Mouse (Mus musculus) testis, postnatal 14 days (tissue): ENCODE results near the gene Kcnk18.

Experiments used
- DNase-seq: peaks from one replicate; pipeline ENCODE4 v3.0.0; 2021; ENCODE audit warnings: low spot score

Kcnk18 gene

DNA sequence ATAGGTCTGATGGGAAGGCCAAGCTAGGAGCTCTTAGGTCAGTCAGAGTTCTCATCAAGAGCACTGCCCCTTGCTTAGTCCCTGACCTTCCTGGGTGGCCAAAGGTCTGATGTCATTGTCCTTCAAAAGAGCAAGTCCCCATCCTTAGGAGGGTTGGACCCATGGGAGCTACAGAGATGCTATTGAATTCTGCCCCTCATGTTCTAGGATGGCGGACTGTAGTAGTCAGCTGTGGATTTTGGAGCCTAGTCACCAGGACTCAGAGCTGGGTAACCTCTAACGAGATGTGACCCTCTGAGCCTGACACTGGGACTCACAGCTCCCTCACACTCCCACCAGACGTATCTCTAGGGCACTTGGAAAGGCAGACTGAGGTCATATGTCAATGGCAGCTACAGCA lies 9.4 kb downstream of the Kcnk18 start:
- no peak for DNase-seq

DNA sequence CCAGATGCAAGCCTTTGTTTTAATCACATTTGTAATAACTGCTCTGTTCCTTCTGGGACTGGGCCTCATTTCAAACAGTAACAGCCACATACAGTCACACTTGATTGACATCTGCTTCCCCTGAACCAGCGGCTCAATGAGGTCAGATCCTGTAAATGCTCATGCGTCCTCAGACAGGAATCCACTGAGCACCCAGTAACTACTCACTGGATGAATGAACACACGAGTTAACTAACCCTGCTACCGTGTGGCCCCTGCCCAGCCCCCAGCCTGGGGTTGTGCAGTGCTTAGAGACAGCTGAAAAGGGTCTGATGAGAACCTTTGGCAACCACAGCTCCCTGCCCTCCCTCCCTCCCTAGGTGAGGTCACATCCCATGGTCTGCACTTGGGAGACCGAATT lies 13.8 kb downstream of the Kcnk18 start:
- no peak for DNase-seq

DNA sequence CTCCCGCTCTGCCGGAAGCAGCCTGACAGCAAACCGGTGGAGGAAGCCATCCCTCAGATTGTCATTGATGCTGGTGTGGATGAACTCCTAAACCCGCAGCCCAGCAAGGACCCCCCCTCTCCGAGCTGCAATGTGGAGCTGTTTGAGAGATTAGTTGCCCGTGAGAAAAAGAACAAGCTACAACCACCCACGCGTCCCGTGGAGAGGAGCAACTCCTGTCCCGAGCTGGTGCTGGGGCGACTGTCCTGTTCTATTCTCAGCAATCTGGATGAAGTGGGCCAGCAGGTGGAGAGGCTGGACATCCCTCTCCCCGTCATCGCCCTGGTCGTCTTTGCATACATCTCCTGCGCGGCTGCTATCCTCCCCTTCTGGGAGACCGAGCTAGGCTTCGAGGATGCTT lies 16.0 kb downstream of the Kcnk18 start:
- no peak for DNase-seq

DNA sequence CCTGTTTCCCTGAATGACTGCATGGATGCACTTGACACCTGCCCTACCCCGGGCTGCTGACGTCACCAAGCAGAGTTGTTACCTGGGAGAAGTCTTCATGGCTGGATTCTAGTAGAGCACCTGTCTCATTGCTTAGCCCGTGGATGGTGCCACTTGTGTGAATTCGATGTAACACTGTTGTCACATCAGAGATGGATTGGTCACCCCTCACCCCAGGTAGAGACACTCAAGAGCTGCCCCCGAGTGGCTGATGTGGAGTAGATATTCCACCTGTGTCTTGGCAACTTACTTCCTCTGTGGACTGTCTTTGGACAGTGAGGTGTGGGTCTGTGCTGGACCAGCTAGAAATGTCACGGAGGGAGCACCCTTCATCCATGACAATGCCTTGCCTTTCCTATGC lies 17.0 kb downstream of the Kcnk18 start:
- DNase-seq: no peak

DNA sequence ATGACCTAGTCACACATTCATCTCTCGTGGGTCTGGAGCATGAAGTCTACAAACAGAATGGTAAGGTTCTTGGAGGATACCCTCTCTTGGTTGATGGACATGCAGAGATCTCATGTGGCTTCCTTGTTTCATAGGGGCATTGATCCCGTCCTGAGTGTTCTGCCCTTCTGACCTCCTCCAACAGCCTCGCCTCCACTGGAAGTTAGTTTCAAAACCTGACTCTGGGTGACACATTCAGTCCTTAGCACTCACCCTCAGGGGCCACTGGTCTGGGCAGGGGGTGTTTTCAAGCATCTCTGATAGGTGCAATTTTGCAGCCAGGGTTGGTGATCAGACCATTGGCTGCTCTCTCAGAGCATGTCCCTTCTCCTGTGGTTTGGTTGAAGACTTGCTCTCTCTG lies 19.6 kb downstream of the Kcnk18 start:
- DNase-seq: no peak

DNA sequence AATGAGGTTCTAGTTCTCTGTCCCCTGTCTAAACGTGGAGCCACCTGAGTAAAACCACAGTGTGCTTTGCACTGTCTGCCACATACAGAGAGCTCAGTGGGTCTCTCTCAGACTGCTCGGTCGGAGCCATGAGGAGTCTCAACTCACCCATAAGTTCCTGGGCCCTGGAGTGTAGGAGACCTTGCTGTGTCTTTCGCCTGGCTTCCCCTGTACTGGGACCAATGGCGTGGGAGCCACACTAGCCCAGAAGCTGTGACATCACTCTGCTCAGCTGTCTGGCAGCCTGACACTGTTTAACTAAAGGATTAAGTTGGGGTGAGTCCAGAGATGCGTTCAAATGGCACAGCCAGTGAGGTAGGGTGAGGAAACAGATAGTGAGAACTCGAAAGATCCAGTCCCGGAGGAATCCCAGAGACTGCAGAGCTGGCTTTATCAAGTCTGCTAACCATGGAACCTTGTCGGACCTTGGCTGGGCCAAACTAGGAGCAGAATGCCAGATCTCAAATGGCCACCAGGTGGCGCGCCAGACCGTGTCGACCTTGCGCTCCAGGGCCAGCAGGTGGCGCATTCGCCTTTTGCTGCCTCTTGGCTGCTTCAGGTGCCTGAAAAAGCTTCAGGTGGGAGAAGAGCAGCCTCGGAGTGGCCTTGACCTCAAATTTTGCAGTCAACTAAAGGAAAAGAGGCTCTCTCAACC lies 20.3 kb downstream of the Kcnk18 start:
- peak; percentile 79 for DNase-seq

DNA sequence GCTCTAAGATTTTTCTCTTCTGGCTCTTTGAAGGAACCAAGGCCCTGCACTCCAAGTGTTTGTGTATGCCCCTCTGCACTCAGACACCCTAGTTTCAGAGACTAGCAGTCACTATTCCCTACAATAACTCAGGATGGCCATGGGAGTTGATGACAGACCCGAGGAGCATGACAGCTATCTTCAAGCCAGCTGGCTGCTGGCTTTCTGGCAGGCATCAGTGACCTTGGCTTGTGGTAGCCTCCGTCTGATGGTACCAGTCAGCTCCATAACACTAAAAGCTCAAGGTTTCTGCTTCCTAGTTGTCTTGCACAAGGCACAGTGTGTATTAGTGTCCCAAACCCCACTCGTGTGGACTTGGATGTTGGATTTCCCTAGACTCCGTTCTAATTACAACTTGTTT lies 23.0 kb downstream of the Kcnk18 start:
- no peak for DNase-seq

DNA sequence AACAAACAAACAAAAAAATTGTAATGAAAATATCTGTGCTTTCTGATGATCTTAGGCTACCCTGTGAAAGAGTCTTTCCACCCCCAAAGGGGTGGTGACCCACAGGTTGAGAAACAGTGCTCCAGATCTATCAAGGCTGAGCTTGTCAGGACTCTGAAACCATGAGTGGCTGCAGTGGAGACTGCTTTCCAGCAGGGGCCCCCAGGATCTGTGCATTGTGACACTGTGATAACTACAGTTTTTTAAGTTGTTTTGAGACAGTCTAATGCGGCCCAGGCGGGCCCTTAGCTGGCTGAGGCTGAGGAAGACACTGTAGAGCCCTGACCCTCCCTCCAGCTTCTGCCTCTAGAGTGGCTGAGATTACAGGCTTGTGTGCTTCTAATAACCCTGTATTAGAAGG lies 24.0 kb downstream of the Kcnk18 start:
- no peak for DNase-seq

DNA sequence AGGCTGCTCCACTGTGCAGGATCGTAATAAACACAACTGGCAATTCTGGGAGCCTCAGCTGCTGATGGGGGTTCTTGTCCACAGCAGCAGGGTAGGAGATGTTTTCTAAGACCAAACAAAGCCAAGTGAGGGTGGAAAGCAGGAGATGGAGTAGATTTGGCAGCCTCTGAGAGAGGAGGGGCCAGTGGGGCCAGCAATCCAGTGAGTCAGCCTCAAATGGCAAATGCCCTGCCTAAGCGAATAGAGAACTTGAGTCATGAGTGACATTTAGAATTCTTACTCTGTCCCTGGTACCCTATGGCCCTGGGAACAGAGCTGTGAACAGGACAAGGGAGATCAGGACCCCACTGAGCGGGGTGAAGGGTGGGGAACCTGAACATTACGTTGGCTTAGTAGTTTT lies 29.1 kb downstream of the Kcnk18 start:
- DNase-seq: no peak

DNA sequence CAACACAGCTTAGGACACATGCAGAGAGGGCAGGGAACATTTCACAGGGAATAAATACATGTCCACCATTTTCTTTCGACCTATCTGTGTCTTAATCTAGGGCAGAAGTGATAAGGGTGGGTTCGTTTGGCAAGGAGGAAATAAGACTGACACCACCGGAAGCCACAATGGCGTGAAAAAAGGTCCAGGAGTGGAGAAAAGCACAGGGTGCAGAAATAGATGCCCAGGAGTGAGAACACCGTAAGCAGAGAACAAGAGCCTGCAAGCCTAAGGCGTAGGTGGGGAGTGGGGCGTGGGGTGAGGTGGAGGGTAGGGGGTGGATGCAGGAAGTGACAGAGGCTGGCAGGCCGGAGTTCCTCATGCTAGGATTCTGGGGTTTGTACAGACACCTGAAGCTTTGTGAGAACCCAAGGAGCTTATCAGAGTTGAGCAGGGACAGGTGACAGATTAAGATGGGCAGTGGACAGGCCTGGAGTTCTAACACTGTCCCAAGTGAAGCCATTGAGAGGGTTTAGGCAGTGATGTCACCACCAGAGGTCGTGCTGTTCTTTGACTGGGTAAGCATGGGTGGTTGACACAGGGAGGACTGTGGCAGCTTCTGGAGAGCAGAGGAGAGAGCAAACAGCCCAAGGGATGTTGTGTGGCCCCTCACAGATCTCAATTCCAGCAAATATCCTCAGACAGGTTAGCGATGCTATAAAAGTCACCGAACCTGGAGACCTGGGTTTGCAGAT lies 29.7 kb downstream of the Kcnk18 start:
- DNase-seq: no peak

DNA sequence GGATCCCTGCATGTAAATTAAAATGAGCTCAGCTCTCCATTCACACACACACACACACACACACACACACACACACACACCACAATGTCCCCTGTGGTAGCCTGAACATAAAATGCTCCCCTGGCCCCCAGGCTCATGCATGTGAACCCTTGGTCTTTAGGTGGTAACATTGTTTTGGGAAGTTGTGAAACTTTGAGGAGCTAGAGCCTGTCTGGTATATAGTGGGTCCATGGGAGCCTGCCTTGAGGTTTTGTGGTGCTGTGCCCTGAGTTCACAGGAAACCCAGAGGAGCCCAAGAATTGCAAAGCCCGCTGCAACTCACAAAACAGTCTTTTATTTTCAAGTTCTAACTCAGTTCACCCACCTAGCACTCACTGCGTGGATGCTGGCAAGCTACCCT lies 33.6 kb downstream of the Kcnk18 start:
- no peak for DNase-seq

DNA sequence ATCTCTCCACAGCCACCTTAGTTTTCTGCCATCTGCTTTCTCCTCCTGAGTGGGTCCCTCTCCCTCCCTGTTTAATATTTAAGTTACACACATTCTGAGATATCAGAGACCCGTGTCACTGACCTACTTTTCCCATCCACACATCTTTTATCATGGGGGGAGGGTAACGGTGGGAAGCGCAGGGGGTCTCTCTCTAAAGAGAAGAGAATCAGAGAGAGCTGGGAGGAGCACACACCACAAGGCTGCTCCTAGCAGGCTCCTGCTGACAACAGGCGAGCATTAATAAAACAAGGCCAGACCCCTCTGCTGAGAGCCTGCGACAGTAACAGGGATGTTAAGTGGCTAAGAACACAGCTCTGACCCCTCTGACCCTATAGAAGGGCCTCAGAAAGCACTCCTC lies 40.6 kb downstream of the Kcnk18 start:
- no peak for DNase-seq

DNA sequence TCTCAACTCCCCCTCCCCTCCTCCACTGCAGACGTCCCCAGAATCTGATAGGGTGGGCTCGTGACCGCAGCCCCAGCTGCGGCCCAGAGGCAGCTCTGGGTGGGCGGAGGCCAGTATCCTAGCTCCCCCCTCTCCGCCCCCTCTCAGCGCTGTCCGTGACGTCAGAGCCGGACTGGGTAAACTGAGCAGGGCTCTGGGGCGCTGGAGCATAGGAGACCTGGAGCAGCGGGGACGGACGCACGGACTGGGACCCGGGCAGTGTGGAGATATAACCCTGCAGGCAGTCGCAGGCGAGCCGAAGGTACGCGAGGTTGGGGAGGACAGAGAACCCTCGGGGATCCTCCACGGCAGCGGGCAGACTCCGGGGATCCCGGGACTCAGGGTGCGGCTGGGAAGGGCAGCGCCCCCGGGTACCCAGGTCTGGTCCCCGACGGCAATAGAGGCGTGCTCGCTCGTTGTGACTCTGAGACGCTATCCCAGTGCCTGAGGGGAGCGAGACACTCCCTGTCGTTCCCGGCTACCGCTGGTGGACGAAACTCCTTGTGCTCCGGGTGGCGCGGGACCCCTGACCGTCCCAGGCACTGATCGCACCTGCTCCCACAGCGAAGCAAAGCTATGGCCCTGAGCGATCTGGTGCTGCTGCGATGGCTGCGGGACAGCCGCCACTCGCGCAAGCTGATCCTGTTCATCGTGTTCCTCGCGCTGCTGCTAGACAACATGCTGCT lies 41.9 kb downstream of the Kcnk18 start, which contains the start of gene Slc18a2:
Gene Slc18a2, plus strand, starts transcription at position 179 of the 725 bp plus-strand sequence.
- DNase-seq: no peak

DNA sequence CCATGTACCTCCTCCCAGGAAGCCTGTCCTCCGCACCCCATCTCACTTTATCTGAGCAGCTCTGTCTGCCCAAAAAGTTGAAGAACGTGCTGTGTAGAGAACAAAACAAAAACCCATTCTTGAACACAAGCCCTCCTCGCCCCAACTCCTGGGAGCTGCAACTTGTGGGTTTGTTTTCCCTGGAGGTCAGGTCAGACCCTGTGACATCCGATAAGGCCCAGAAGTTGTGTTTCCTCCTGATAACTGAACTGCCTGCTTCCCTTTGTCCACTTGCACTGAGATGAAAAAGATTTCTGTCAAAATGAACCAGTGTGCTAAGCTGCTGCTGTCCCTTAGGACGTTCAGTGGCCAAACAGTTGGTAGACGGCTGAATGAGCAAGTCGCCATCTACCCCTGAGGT lies 42.6 kb downstream of the Kcnk18 start:
- DNase-seq: no peak

DNA sequence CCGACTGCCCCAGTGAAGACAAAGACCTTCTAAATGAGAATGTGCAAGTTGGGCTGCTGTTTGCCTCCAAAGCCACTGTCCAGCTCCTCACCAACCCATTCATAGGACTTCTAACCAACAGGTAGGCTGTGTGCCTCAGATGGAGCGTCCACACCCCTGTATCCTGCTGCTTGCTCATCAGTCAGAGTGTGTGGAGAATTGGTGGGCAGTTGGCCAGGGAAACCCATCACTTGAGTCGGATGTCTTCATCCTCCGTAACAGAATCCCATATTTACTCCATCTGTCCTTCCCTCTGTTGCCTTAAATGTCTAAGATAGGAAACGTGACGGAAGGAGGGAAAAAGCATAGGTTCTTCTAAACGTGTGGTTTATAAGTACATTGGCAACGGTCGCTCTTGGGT lies 44.2 kb downstream of the Kcnk18 start:
- no peak for DNase-seq

DNA sequence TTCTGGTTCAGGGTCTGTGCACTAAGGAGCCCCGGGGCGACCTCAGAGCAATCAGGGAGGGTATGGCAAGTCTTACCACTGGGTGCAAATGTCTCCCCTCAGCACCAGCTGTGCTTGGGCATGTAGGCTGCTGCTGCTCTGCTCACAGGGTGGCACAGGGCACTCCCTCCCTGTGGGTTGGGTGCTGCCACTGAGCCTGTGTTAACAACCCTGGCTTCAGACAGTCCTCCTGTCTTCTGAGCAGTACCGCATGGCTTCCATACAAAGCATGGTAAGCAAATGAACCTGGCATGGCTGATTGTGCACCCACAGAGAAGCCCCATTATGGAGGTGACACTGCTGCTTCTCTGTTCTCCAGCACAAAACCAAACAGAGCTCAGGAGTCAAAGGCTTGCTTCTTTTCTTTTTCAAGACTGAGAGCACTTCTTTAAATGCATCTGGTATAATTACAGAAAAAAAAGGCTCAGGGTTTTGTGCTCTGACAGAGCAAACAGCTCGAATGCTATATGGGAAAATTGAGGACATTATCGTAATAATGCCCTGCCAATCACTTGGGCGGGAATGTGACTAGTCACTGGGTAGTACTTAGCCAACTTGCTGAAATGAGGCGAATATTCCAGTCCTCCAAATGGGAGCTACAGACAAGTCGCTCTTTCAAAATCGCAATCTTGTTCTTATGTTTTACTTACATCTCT lies 46.0 kb downstream of the Kcnk18 start:
- DNase-seq: no peak

DNA sequence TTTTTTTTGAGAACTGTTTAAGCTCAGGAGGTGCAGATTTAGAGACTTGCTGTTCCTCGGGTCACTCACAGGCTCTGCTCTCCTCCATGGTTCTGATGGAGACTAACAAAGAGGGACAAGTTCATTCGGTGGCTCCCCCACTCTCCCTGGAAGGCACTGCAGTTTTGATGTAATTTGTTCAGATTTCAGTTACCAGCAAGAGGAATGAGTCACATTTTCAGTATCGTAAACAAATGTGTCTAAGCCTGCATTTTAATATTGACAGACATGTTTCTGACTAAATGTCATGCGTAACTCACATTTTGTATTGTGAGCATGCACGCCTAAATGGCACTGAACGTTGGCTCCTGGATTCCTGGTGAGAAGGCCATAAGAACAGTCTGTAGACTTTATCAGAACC lies 46.9 kb downstream of the Kcnk18 start:
- DNase-seq: no peak

DNA sequence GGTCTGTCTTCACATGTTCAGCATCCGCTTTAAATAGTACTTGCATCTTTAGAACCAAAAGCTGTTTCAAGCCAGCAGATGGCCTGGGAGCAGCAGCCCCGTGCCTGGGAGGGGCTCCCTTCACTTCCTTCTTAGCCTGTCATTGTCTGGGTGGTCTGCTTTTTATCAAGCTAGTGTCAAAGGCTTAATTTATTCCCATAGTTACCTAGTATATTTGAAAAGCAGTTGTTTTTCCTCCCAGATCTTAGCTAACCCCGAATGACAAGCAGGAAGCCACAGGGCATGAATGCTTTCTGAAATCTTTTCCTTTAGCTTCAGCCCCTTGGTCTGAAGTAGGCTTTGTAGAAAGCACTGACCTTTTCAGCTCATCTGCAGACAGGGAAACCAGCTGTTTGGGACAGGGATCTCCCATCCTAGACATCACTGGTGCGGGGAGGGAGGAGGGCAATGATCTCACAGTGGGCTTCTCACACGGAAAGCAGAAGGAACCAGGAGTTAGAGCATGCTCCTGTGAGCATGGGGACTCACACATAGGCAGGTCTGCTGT lies 48.5 kb downstream of the Kcnk18 start:
- DNase-seq: no peak

DNA sequence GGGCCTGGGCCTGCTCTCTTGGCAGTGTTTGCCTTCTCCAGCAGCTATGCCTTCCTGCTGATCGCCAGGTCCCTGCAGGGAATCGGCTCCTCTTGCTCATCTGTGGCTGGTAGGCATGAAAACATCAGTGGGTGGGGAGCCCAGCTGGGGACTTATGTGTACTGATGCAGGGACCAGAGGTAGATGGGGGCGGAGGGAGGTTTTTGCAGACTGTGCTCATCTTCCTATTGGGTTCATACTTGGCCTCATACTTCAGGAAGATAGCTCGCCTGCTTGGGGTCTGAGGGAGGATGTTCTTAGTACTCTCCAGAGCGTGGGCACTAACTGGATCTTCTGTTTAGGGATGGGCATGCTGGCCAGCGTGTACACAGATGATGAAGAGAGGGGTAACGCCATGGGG lies 54.2 kb downstream of the Kcnk18 start:
- no peak for DNase-seq

DNA sequence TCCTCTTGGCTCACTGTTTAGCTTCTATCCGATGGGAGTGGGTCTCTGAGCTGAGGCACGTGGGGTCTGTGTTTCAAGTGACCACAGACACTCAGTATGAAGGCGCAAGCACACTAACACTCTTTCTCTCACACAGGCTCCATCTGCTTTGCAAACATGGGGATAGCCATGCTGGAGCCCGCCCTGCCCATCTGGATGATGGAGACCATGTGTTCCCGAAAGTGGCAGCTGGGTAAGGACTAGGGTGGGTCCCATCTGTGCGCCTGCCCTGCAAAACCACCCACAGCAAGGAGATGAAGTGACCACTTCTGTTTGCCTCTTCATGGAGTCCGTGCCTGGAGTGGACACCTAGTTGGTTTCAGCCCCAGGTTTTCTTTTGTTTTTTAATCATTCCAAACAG lies 57.3 kb downstream of the Kcnk18 start:
- DNase-seq: no peak

DNA sequence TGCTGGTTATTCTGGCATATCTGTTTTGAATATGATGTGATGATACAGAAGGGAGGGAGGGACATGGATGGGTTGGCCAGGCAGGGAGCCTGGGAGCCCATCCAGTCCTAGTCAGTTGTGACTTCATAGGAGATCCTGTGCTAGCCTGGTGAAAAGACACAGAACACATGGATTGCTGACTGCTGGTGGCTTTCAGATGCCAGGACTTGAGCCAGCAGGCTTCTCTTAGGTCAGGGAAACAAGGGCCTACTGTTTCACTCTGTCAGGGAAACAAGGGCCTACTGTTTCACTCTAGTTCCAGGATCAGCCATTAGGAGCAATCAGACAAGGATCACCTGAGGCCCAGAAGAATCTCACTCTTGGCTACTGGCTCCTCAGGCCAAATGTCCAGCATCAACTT lies 61.8 kb downstream of the Kcnk18 start:
- DNase-seq: no peak

DNA sequence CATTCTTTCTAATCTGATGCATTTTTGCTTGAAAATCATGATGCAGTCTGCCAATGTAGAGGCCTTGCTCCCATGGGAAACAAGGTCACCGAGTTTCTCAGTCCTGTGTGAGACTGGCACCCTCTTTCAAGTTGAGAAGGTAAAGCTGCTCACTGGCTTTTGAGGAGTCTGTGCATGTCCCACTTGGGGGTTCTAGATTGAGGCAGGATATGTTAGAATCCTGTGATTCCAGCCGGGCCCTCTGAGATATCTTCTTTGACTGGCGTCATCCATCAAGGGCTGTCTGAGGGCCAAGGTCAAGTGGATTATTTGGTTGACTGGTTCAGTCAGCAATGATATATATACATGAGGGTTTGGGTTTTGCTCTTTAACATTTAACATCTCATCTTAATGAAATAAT lies 63.0 kb downstream of the Kcnk18 start:
- no peak for DNase-seq
